Comparison of ENCODE assay signal across 8 mouse cellular contexts in genomic region chr13:36019309-36020274, GRCm38 (mm10).
DNase-seq lines count a peak whose midpoint lies in the region; ATAC-seq lines count a peak whose summit lies in the region.

No protein-coding gene starts in this region.

- no peak overlapping the region for H3K9ac ChIP-seq in midbrain, embryonic 15.5 days

- intact Hi-C loops in left cerebral cortex, postnatal 36 days (cut with DNase I) = loop anchor here (2.0 to 10.0 kb wide), 3 partner anchors 98 to 1293 kb away; partner anchors contain the start of genes Fars2 and Lyrm4

- ATAC-seq in midbrain, embryonic 15.5 days (replicated peaks) = peak; percentile 91

- no peak overlapping the region for H3K4me3 ChIP-seq in midbrain, embryonic 15.5 days

- H3K4me1 ChIP-seq in midbrain, embryonic 15.5 days = peaks cover 27% of the 10 kb centered on the region

- DNase-seq in ovary, postnatal 10 days (ENCODE audit: low spot score) = peak; percentile 10
- no peak for DNase-seq in ovary, adult 18-20 months (ENCODE audit: low spot score)
- peak; percentile 50 for DNase-seq in cerebellum, adult 9-11 months
- peak; percentile 64 to 96 for DNase-seq in frontal cortex, adult 2 months (ENCODE audit: extremely low spot score in 1 of 2, low spot score in 1 of 2)
- peak; percentile 43 to 63 for DNase-seq in kidney, adult 8-10 months
- peak; percentile 53 for DNase-seq in left cerebral cortex, postnatal 36 days (ENCODE audit: low spot score in 2 of 2)
- peak; percentile 85 for DNase-seq in splenic B cell, adult 2 months (ENCODE audit: low read depth, low spot score)

- no peaks in the 10 kb centered on the region for H3K9me3 ChIP-seq in midbrain, embryonic 15.5 days

- WGBS in midbrain, embryonic 15.5 days = 30% methylated on average over 10 of the region's 10 CpGs

- H3K36me3 ChIP-seq in midbrain, embryonic 15.5 days (replicated peaks) = no peaks in the 10 kb centered on the region
- no peaks in the 10 kb centered on the region for H3K36me3 ChIP-seq in splenic B cell, adult 2 months (ENCODE audit: control insufficient read depth, insufficient read depth, low read length, poor library complexity, severe bottlenecking)

- H3K4me2 ChIP-seq in midbrain, embryonic 15.5 days = no peak overlapping the region

- peak overlapping the region; percentile 71 for H3K27ac ChIP-seq in midbrain, embryonic 15.5 days

- H3K27me3 ChIP-seq in midbrain, embryonic 15.5 days (replicated peaks) = no peaks in the 10 kb centered on the region
- no peaks in the 10 kb centered on the region for H3K27me3 ChIP-seq in splenic B cell, adult 2 months (ENCODE audit: control insufficient read depth, insufficient read depth, low read length, poor library complexity, severe bottlenecking)
